Mouse (Mus musculus): ENCODE data around the gene Chst4. TPM values are rescaled to one million over a fixed set of nuclear protein-coding genes. Genes with fewer than 3 reads are reported as not detected.

The Chst4 gene
- polyA plus RNA-seq, 1 experiment: not detected

GRCm38 (mm10) chr8:110022768-110023344 lies 16.7 kb downstream of the Chst4 start:
- TF ChIP-seq GATA1 (IDR thresholded peaks at IDR 0.05; ENCODE audit: low read length): no peak

GRCm38 (mm10) chr8:110022081-110022480 lies 17.5 kb downstream of the Chst4 start:
- no peak for TF ChIP-seq GATA1 (IDR thresholded peaks at IDR 0.05; ENCODE audit: low read length)

- no peak for TF ChIP-seq GATA1 (IDR thresholded peaks at IDR 0.05; ENCODE audit: low read length)
Measured at GRCm38 (mm10) chr8:110010868-110011267, 28.7 kb downstream of the Chst4 start.

GRCm38 (mm10) chr8:110008995-110009446 lies 30.5 kb downstream of the Chst4 start:
- TF ChIP-seq GATA1 (IDR thresholded peaks at IDR 0.05; ENCODE audit: low read length): no peak

GRCm38 (mm10) chr8:110008228-110008994 lies 31.1 kb downstream of the Chst4 start:
- no peak for TF ChIP-seq GATA1 (IDR thresholded peaks at IDR 0.05; ENCODE audit: low read length)

GRCm38 (mm10) chr8:110006312-110007023 lies 33.1 kb downstream of the Chst4 start:
- no peak for TF ChIP-seq GATA1 (IDR thresholded peaks at IDR 0.05; ENCODE audit: low read length)

- TF ChIP-seq GATA1 (IDR thresholded peaks at IDR 0.05; ENCODE audit: low read length): no peak
Measured at GRCm38 (mm10) chr8:110004300-110004699, 35.2 kb downstream of the Chst4 start.

- TF ChIP-seq GATA1 (IDR thresholded peaks at IDR 0.05; ENCODE audit: low read length): no peak
Measured at GRCm38 (mm10) chr8:110002953-110003352, 36.6 kb downstream of the Chst4 start.

GRCm38 (mm10) chr8:109999974-110000373 lies 39.6 kb downstream of the Chst4 start:
- no peak for TF ChIP-seq GATA1 (IDR thresholded peaks at IDR 0.05; ENCODE audit: low read length)

GRCm38 (mm10) chr8:109998066-109998465 lies 41.5 kb downstream of the Chst4 start:
- TF ChIP-seq GATA1 (IDR thresholded peaks at IDR 0.05; ENCODE audit: low read length): no peak

- no peak for TF ChIP-seq GATA1 (IDR thresholded peaks at IDR 0.05; ENCODE audit: low read length)
Measured at GRCm38 (mm10) chr8:109997381-109997780, 42.2 kb downstream of the Chst4 start.

- TF ChIP-seq GATA1 (IDR thresholded peaks at IDR 0.05; ENCODE audit: low read length): no peak
Measured at GRCm38 (mm10) chr8:109992951-109993350, 46.6 kb downstream of the Chst4 start.

- TF ChIP-seq GATA1 (IDR thresholded peaks at IDR 0.05; ENCODE audit: low read length): no peak
Measured at GRCm38 (mm10) chr8:109992166-109992565, 47.4 kb downstream of the Chst4 start.

- no peak for TF ChIP-seq GATA1 (IDR thresholded peaks at IDR 0.05; ENCODE audit: low read length)
Measured at GRCm38 (mm10) chr8:109990224-109990623, 49.3 kb downstream of the Chst4 start, which contains the start of gene Tat. Tat (plus strand) TSS chr8:109990437.

GRCm38 (mm10) chr8:109989151-109989550 lies 50.4 kb downstream of the Chst4 start:
- TF ChIP-seq GATA1 (IDR thresholded peaks at IDR 0.05; ENCODE audit: low read length): no peak

GRCm38 (mm10) chr8:109987776-109988175 lies 51.8 kb downstream of the Chst4 start:
- TF ChIP-seq GATA1 (IDR thresholded peaks at IDR 0.05; ENCODE audit: low read length): no peak

All from G1E-ER4 (cell line).